In the genomic region with DNA sequence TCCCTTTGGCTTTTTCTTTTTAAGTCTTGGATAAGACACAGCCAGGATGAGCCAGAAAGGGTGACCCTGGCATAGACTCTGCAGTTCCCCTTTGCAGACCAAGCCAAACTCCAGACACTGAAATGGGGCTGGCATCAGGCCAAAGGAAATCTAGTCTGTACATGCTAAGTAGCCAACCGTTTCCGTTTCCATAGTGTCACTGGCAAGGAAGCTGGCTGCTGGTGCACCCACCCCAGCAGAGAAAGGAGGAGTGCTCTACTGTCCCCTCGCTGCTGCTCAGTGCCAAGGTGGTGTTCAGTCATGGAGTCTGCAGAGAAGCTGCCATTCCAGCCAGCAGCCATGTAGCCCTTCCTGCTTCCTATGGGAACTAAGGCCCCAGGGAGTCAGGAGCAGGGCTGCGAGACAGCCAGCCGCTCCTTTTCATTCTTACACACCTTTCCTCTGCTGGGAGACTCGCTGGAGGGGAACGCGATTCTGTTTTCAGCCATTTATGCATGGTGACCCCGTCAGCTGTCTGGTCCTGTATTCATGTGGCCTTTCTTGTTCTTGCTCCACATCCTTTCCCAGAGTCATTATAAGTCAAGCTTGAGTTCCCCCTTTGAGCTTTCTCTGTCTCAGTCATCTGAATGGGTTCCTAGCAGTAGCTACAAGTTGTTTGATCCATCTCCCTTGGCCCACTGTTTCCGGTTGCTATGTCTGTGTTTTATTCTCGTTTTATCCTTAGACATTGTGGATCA, we compare ENCODE assay signal across 8 mouse cellular contexts.
DNase-seq lines count a peak whose midpoint lies in the region; ATAC-seq lines count a peak whose summit lies in the region.

No protein-coding gene starts in this region.

- intact Hi-C loops in left cerebral cortex, postnatal 10 days (cut with DNase I) = no loop called here

- ATAC-seq in limb, embryonic 11.5 days (ENCODE audit: insufficient number of reproducible peaks, low FRiP score, low TSS enrichment, low read depth) = no peak
- no peak for ATAC-seq in stomach, embryonic 16.5 days (ENCODE audit: insufficient read depth, low FRiP score)

- 80% methylated on average over 11 of the region's 11 CpGs for WGBS in limb, embryonic 11.5 days
- WGBS in limb, embryonic 10.5 days = 83% methylated on average over 11 of the region's 11 CpGs
- 57% methylated on average over 11 of the region's 11 CpGs for WGBS in stomach, embryonic 16.5 days

- H3K4me3 ChIP-seq in limb, embryonic 11.5 days (ENCODE audit: low read depth, low read length) = no peak overlapping the region
- no peak overlapping the region for H3K4me3 ChIP-seq in limb, embryonic 10.5 days
- H3K4me3 ChIP-seq in stomach, embryonic 16.5 days (replicated peaks; ENCODE audit: low read length) = no peak overlapping the region

- H3K27me3 ChIP-seq in limb, embryonic 11.5 days (ENCODE audit: control insufficient read depth, insufficient read depth, low read length) = no peaks in the 10 kb centered on the region
- H3K27me3 ChIP-seq in limb, embryonic 10.5 days (ENCODE audit: low read depth, poor library complexity, severe bottlenecking) = no peaks in the 10 kb centered on the region
- no peaks in the 10 kb centered on the region for H3K27me3 ChIP-seq in stomach, embryonic 16.5 days (ENCODE audit: control insufficient read depth, insufficient read depth, low read length)

- no peaks in the 10 kb centered on the region for H3K36me3 ChIP-seq in limb, embryonic 11.5 days (ENCODE audit: control insufficient read depth, insufficient read depth, low read length)
- no peaks in the 10 kb centered on the region for H3K36me3 ChIP-seq in limb, embryonic 10.5 days
- H3K36me3 ChIP-seq in stomach, embryonic 16.5 days (ENCODE audit: control insufficient read depth, insufficient read depth, low read length) = no peaks in the 10 kb centered on the region

- H3K9me3 ChIP-seq in limb, embryonic 11.5 days (ENCODE audit: control insufficient read depth, low read length) = no peaks in the 10 kb centered on the region
- H3K9me3 ChIP-seq in limb, embryonic 10.5 days (replicated peaks) = no peaks in the 10 kb centered on the region
- no peaks in the 10 kb centered on the region for H3K9me3 ChIP-seq in stomach, embryonic 16.5 days (replicated peaks; ENCODE audit: control insufficient read depth, low read length)

- peaks cover 3% of the 10 kb centered on the region; the same call in 1 of the 2 replicates for H3K4me1 ChIP-seq in limb, embryonic 11.5 days (ENCODE audit: control insufficient read depth, insufficient read depth, low read length)
- peaks cover 4% of the 10 kb centered on the region; the same call in 1 of the 2 replicates for H3K4me1 ChIP-seq in limb, embryonic 10.5 days
- peaks cover 9% of the 10 kb centered on the region for H3K4me1 ChIP-seq in stomach, embryonic 16.5 days (ENCODE audit: control insufficient read depth, insufficient read depth, low read length)

- no peak overlapping the region for H3K27ac ChIP-seq in limb, embryonic 11.5 days (replicated peaks; ENCODE audit: low read depth, low read length)
- no peak overlapping the region for H3K27ac ChIP-seq in limb, embryonic 10.5 days
- peak overlapping the region; percentile 42; the same call in 1 of the 2 replicates for H3K27ac ChIP-seq in stomach, embryonic 16.5 days (ENCODE audit: low read length)

- DNase-seq in limb, embryonic 11.5 days (ENCODE audit: low spot score) = peak; percentile 31
- no peak for DNase-seq in limb, embryonic 10.5 days (ENCODE audit: low spot score)
- DNase-seq in cerebellum, postnatal 4 days (ENCODE audit: low spot score in 2 of 2) = peak; percentile 47 to 86
- peak; percentile 63 for DNase-seq in heart, adult 8-10 months (ENCODE audit: low spot score)
- DNase-seq in kidney, adult 11 months = peak; percentile 61
- DNase-seq in left cerebral cortex, postnatal 10 days (ENCODE audit: extremely low spot score in 1 of 2, low spot score in 2 of 2) = peak; percentile 87 to 88
- peak; percentile 8 for DNase-seq in mesoderm, embryonic 11.5 days (ENCODE audit: low read depth, low spot score)

- H3K9ac ChIP-seq in limb, embryonic 11.5 days (ENCODE audit: low read length) = no peak overlapping the region
- H3K9ac ChIP-seq in stomach, embryonic 16.5 days (ENCODE audit: low read length) = no peak overlapping the region

- H3K4me2 ChIP-seq in limb, embryonic 11.5 days (ENCODE audit: low read depth, severe bottlenecking) = no peak overlapping the region
- no peak overlapping the region for H3K4me2 ChIP-seq in stomach, embryonic 16.5 days (ENCODE audit: low read depth, low read length)
